Mouse (Mus musculus): ENCODE data around the gene Hoxa7.

Hoxa7 gene

GRCm38 (mm10) chr6:52226569-52227257 is 5.1 kb upstream of the Hoxa7 start:
- DNase-seq (ENCODE audit: low read depth, low spot score): peak; percentile 40

GRCm38 (mm10) chr6:52225612-52226568 is 4.2 kb upstream of the Hoxa7 start:
- DNase-seq (ENCODE audit: low read depth, low spot score): peak; percentile 65

- DNase-seq (ENCODE audit: low read depth, low spot score): peak; percentile 78
Measured at GRCm38 (mm10) chr6:52224895-52225611, 3.4 kb upstream of the Hoxa7 start.

GRCm38 (mm10) chr6:52223939-52224760 is 2.5 kb upstream of the Hoxa7 start:
- DNase-seq (ENCODE audit: low read depth, low spot score): peak; percentile 41

- DNase-seq (ENCODE audit: low read depth, low spot score): no peak
Measured at GRCm38 (mm10) chr6:52222729-52223128, 1.1 kb upstream of the Hoxa7 start.

GRCm38 (mm10) chr6:52221993-52222685 is 485 bp upstream of the Hoxa7 start:
- peak; percentile 16 for DNase-seq (ENCODE audit: low read depth, low spot score)

GRCm38 (mm10) chr6:52220865-52221310 is 766 bp downstream of the Hoxa7 start:
- no peak for DNase-seq (ENCODE audit: low read depth, low spot score)

GRCm38 (mm10) chr6:52220003-52220864 is 1.4 kb downstream of the Hoxa7 start:
- no peak for DNase-seq (ENCODE audit: low read depth, low spot score)

GRCm38 (mm10) chr6:52219234-52219942 is 2.3 kb downstream of the Hoxa7 start:
- no peak for DNase-seq (ENCODE audit: low read depth, low spot score)

GRCm38 (mm10) chr6:52218643-52219215 is 2.9 kb downstream of the Hoxa7 start:
- no peak for DNase-seq (ENCODE audit: low read depth, low spot score)

GRCm38 (mm10) chr6:52217895-52218642 is 3.6 kb downstream of the Hoxa7 start:
- peak; percentile 36 for DNase-seq (ENCODE audit: low read depth, low spot score)

- peak; percentile 82 for DNase-seq (ENCODE audit: low read depth, low spot score)
Measured at GRCm38 (mm10) chr6:52217459-52217768, 4.2 kb downstream of the Hoxa7 start.

- DNase-seq (ENCODE audit: low read depth, low spot score): peak; percentile 56
Measured at GRCm38 (mm10) chr6:52216691-52217458, 4.8 kb downstream of the Hoxa7 start.

GRCm38 (mm10) chr6:52215771-52216535 is 5.7 kb downstream of the Hoxa7 start:
- DNase-seq (ENCODE audit: low read depth, low spot score): peak; percentile 48

GRCm38 (mm10) chr6:52215070-52215469 is 6.6 kb downstream of the Hoxa7 start:
- peak; percentile 20 for DNase-seq (ENCODE audit: low read depth, low spot score)

GRCm38 (mm10) chr6:52214271-52214670 is 7.4 kb downstream of the Hoxa7 start:
- no peak for DNase-seq (ENCODE audit: low read depth, low spot score)

Measured in ES-CJ7 (cell line).